Mouse (Mus musculus): ENCODE results near the gene Lpin1. TPM values are rescaled to one million over a fixed set of nuclear protein-coding genes. Genes with fewer than 3 reads are reported as not detected.

The Lpin1 gene
- 11.6 and 15.1 TPM in 2 replicates for polyA plus RNA-seq (2014; fragmentation: Nextera tagmentation; extraction: Ambion mirVana)

- Histone ChIP-seq H3K9ac (ENCODE audit: low read length) (no peak within 1 kb of the TSS), H3K36me3 (ENCODE audit: control insufficient read depth, insufficient read depth, low read length) (no peaks in the 10 kb centered on the region), H3K9me3 (replicated peaks; ENCODE audit: control insufficient read depth, low read length) (no peaks in the 10 kb centered on the region), H3K4me3 (ENCODE audit: low read depth, low read length) (no peak within 1 kb of the TSS), H3K4me2 (ENCODE audit: low read length) (no peak within 1 kb of the TSS), H3K27me3 (replicated peaks; ENCODE audit: control insufficient read depth, insufficient read depth, low read length) (no peaks in the 10 kb centered on the region), H3K27ac (ENCODE audit: low read depth, low read length) (no peak within 1 kb of the TSS), H3K4me1 (ENCODE audit: control insufficient read depth, insufficient read depth, low read length) (no peaks in the 10 kb centered on the region)
- DNase-seq (ENCODE audit: low spot score) (no peak), ATAC-seq (no peak)
- 95% methylated on average over 2 of the region's 2 CpGs for WGBS
Observed at GRCm38 (mm10) chr12:16610936-16611335, at the start of gene Lpin1. Gene Lpin1 (minus strand): TSS chr12:16610966.

- 76% methylated on average over 5 of the region's 5 CpGs for WGBS
- peaks cover 27% of the 10 kb centered on the region for H3K27me3 ChIP-seq (replicated peaks; ENCODE audit: control insufficient read depth, insufficient read depth, low read length)
- H3K9me3 ChIP-seq (replicated peaks; ENCODE audit: control insufficient read depth, low read length): no peaks in the 10 kb centered on the region
- H3K36me3 ChIP-seq (ENCODE audit: control insufficient read depth, insufficient read depth, low read length): no peaks in the 10 kb centered on the region
- no peak overlapping the region for H3K27ac ChIP-seq (ENCODE audit: low read depth, low read length)
- H3K4me1 ChIP-seq (ENCODE audit: control insufficient read depth, insufficient read depth, low read length): peaks cover 6% of the 10 kb centered on the region; the same call in 1 of the 2 replicates
- no peak overlapping the region for H3K4me2 ChIP-seq (ENCODE audit: low read length)
- DNase-seq (ENCODE audit: low spot score) (no peak), ATAC-seq (no peak)
- H3K4me3 ChIP-seq (ENCODE audit: low read depth, low read length): no peak overlapping the region
- no peak overlapping the region for H3K9ac ChIP-seq (ENCODE audit: low read length)
Observed at GRCm38 (mm10) chr12:16656906-16657875, 46.4 kb upstream of the Lpin1 start.

GRCm38 (mm10) chr12:16655604-16656003, 44.8 kb upstream of the Lpin1 start:
- Histone ChIP-seq H3K27ac (ENCODE audit: low read depth, low read length) (no peak overlapping the region), H3K36me3 (ENCODE audit: control insufficient read depth, insufficient read depth, low read length) (no peaks in the 10 kb centered on the region), H3K9ac (ENCODE audit: low read length) (no peak overlapping the region), H3K4me2 (ENCODE audit: low read length) (no peak overlapping the region), H3K4me1 (ENCODE audit: control insufficient read depth, insufficient read depth, low read length) (peaks cover 6% of the 10 kb centered on the region; the same call in 1 of the 2 replicates), H3K4me3 (ENCODE audit: low read depth, low read length) (no peak overlapping the region), H3K27me3 (replicated peaks; ENCODE audit: control insufficient read depth, insufficient read depth, low read length) (peaks cover 32% of the 10 kb centered on the region), H3K9me3 (replicated peaks; ENCODE audit: control insufficient read depth, low read length) (no peaks in the 10 kb centered on the region)
- DNase-seq (ENCODE audit: low spot score) (no peak), ATAC-seq (no peak)
- WGBS: 70% methylated on average over 4 of the region's 4 CpGs

GRCm38 (mm10) chr12:16653332-16654093, 42.7 kb upstream of the Lpin1 start, which contains the start of gene Ntsr2:
Gene Ntsr2 (plus strand): TSS chr12:16653382.
- H3K27ac ChIP-seq (ENCODE audit: low read depth, low read length): no peak within 1 kb of the TSS
- DNase-seq (ENCODE audit: low spot score): peak; percentile 77
- peak within 1 kb of the TSS; percentile 30 for H3K4me3 ChIP-seq (ENCODE audit: low read depth, low read length)
- H3K4me2 ChIP-seq (ENCODE audit: low read length): peak within 1 kb of the TSS; percentile 68
- 5% methylated on average over 57 of the region's 58 CpGs for WGBS
- peaks cover 6% of the 10 kb centered on the region; the same call in 1 of the 2 replicates for H3K4me1 ChIP-seq (ENCODE audit: control insufficient read depth, insufficient read depth, low read length)
- peak; percentile 89 for ATAC-seq
- no peaks in the 10 kb centered on the region for H3K36me3 ChIP-seq (ENCODE audit: control insufficient read depth, insufficient read depth, low read length)
- peaks cover 32% of the 10 kb centered on the region for H3K27me3 ChIP-seq (replicated peaks; ENCODE audit: control insufficient read depth, insufficient read depth, low read length)
- peak within 1 kb of the TSS; percentile 17; the same call in 1 of the 2 replicates for H3K9ac ChIP-seq (ENCODE audit: low read length)
- no peaks in the 10 kb centered on the region for H3K9me3 ChIP-seq (replicated peaks; ENCODE audit: control insufficient read depth, low read length)

- Histone ChIP-seq H3K4me3 (ENCODE audit: low read depth, low read length) (no peak overlapping the region), H3K9me3 (replicated peaks; ENCODE audit: control insufficient read depth, low read length) (no peaks in the 10 kb centered on the region), H3K36me3 (ENCODE audit: control insufficient read depth, insufficient read depth, low read length) (no peaks in the 10 kb centered on the region), H3K9ac (ENCODE audit: low read length) (no peak overlapping the region), H3K4me1 (ENCODE audit: control insufficient read depth, insufficient read depth, low read length) (peaks cover 6% of the 10 kb centered on the region; the same call in 1 of the 2 replicates), H3K27me3 (replicated peaks; ENCODE audit: control insufficient read depth, insufficient read depth, low read length) (peaks cover 22% of the 10 kb centered on the region), H3K27ac (ENCODE audit: low read depth, low read length) (no peak overlapping the region), H3K4me2 (ENCODE audit: low read length) (no peak overlapping the region)
- 77% methylated on average over 6 of the region's 6 CpGs for WGBS
- no peak for ATAC-seq
- DNase-seq (ENCODE audit: low spot score): no peak
Observed at GRCm38 (mm10) chr12:16649819-16650218, 39.1 kb upstream of the Lpin1 start.

- Histone ChIP-seq H3K4me2 (ENCODE audit: low read length) (no peak overlapping the region), H3K27me3 (replicated peaks; ENCODE audit: control insufficient read depth, insufficient read depth, low read length) (peaks cover 12% of the 10 kb centered on the region), H3K9ac (ENCODE audit: low read length) (no peak overlapping the region), H3K4me1 (ENCODE audit: control insufficient read depth, insufficient read depth, low read length) (peaks cover 12% of the 10 kb centered on the region), H3K4me3 (ENCODE audit: low read depth, low read length) (no peak overlapping the region), H3K27ac (ENCODE audit: low read depth, low read length) (no peak overlapping the region), H3K36me3 (ENCODE audit: control insufficient read depth, insufficient read depth, low read length) (no peaks in the 10 kb centered on the region), H3K9me3 (replicated peaks; ENCODE audit: control insufficient read depth, low read length) (no peaks in the 10 kb centered on the region)
- DNase-seq (ENCODE audit: low spot score) (no peak), ATAC-seq (no peak)
- WGBS: 91% methylated on average over 6 of the region's 6 CpGs
Observed at GRCm38 (mm10) chr12:16648273-16648672, 37.5 kb upstream of the Lpin1 start.

GRCm38 (mm10) chr12:16646780-16647409, 36.1 kb upstream of the Lpin1 start:
- Histone ChIP-seq H3K4me3 (ENCODE audit: low read depth, low read length) (no peak overlapping the region), H3K27me3 (replicated peaks; ENCODE audit: control insufficient read depth, insufficient read depth, low read length) (0 out of 2 replicates have a peak, but pooled peaks cover 4% of the 10 kb centered on the region), H3K9me3 (replicated peaks; ENCODE audit: control insufficient read depth, low read length) (no peaks in the 10 kb centered on the region), H3K36me3 (ENCODE audit: control insufficient read depth, insufficient read depth, low read length) (no peaks in the 10 kb centered on the region), H3K4me2 (ENCODE audit: low read length) (no peak overlapping the region), H3K4me1 (ENCODE audit: control insufficient read depth, insufficient read depth, low read length) (peaks cover 12% of the 10 kb centered on the region), H3K27ac (ENCODE audit: low read depth, low read length) (no peak overlapping the region), H3K9ac (ENCODE audit: low read length) (no peak overlapping the region)
- 51% methylated on average over 9 of the region's 9 CpGs for WGBS
- ATAC-seq: no peak
- DNase-seq (ENCODE audit: low spot score): no peak

- DNase-seq (ENCODE audit: low spot score) (no peak), ATAC-seq (no peak)
- no peak overlapping the region for H3K9ac ChIP-seq (ENCODE audit: low read length)
- WGBS: 29% methylated on average over 8 of the region's 8 CpGs
- no peak overlapping the region for H3K4me3 ChIP-seq (ENCODE audit: low read depth, low read length)
- no peaks in the 10 kb centered on the region for H3K27me3 ChIP-seq (replicated peaks; ENCODE audit: control insufficient read depth, insufficient read depth, low read length)
- no peak overlapping the region for H3K4me2 ChIP-seq (ENCODE audit: low read length)
- H3K4me1 ChIP-seq (ENCODE audit: control insufficient read depth, insufficient read depth, low read length): peaks cover 12% of the 10 kb centered on the region
- H3K36me3 ChIP-seq (ENCODE audit: control insufficient read depth, insufficient read depth, low read length): no peaks in the 10 kb centered on the region
- no peaks in the 10 kb centered on the region for H3K9me3 ChIP-seq (replicated peaks; ENCODE audit: control insufficient read depth, low read length)
- H3K27ac ChIP-seq (ENCODE audit: low read depth, low read length): no peak overlapping the region
Observed at GRCm38 (mm10) chr12:16644698-16645097, 33.9 kb upstream of the Lpin1 start.
